Mouse (Mus musculus): ENCODE measurements around the gene Rbms1.

GRCm38 (mm10) chr2:60872095-60872811 lies 90.7 kb downstream of the Rbms1 start:
- TF ChIP-seq POLR2A (IDR thresholded peaks at IDR 0.05; ENCODE audit: borderline replicate concordance, control insufficient read depth, low read depth, low read length): no peak
- no peak for TF ChIP-seq CTCF (IDR thresholded peaks at IDR 0.05; ENCODE audit: control insufficient read depth, insufficient read depth, low read length)

All from bone marrow, adult 2 months (tissue).